Mouse (Mus musculus) midbrain, embryonic 14.5 days (tissue): ENCODE data around the gene Itgal. TPM values are rescaled to one million over a fixed set of nuclear protein-coding genes. Genes with fewer than 3 reads are reported as not detected.
A peak's percentile ranks its signal among the peaks of the same experiment; 100 is the strongest.

Source experiments
- ATAC-seq: fragments of 200-750 bp; cut with Nextera tagmentation; 2 replicates; pipeline ENCODE4 v1.8.0; 2017; ENCODE audit warnings: moderate number of reproducible peaks, moderate library complexity; ENCODE audit not compliant: low FRiP score, low TSS enrichment
- DNase-seq: peaks from one replicate; pipeline ENCODE4 v3.0.0-alpha.2; 2015
- H3K27ac ChIP-seq: fragments of 300-500 bp; sonication (generic); replicated peaks from 2 replicates; pipeline ENCODE4 v1.5.1; 2014; ENCODE audit warnings: mild to moderate bottlenecking, low read depth, low read length, moderate library complexity
- H3K27me3 ChIP-seq: fragments of 300-500 bp; sonication (generic); 2 replicates; pipeline ENCODE4 v1.6.1; 2014; ENCODE audit warnings: low read length, control low read depth, mixed read lengths; ENCODE audit not compliant: control insufficient read depth, insufficient read depth
- H3K36me3 ChIP-seq: fragments of 300-500 bp; sonication (generic); 2 replicates; pipeline ENCODE4 v1.6.1; 2014; ENCODE audit warnings: low read length, control low read depth; ENCODE audit not compliant: control insufficient read depth, insufficient read depth
- H3K4me1 ChIP-seq: fragments of 300-500 bp; sonication (generic); 2 replicates; pipeline ENCODE4 v1.6.1; 2014; ENCODE audit warnings: mild to moderate bottlenecking, antibody characterized with exemption, low read length, control low read depth; ENCODE audit not compliant: control insufficient read depth, insufficient read depth
- H3K4me2 ChIP-seq: fragments of 300-500 bp; sonication (generic); 2 replicates; pipeline ENCODE4 v1.6.1; 2014; ENCODE audit warnings: mild to moderate bottlenecking, low read length, moderate library complexity
- H3K4me3 ChIP-seq: fragments of 300-500 bp; sonication (generic); replicated peaks from 2 replicates; pipeline ENCODE4 v1.5.1; 2014; ENCODE audit warnings: low read depth, low read length
- H3K9ac ChIP-seq: fragments of 300-500 bp; sonication (generic); replicated peaks from 2 replicates; pipeline ENCODE4 v1.6.1; 2014; ENCODE audit warnings: mild to moderate bottlenecking, low read length, moderate library complexity
- H3K9me3 ChIP-seq: fragments of 300-500 bp; sonication (generic); 2 replicates; pipeline ENCODE4 v1.6.1; 2016; ENCODE audit warnings: low read length, control low read depth, mixed read lengths; ENCODE audit not compliant: control insufficient read depth
- WGBS: fragments of 180-500 bp; shearing (Covaris S2); extraction: QIAGEN DNeasy Blood & Tissue Kit; methylation state at CpG from one replicate; pipeline ENCODE4 v1.1.7; 2014; 5-methylcytosine and 5-hydroxymethylcytosine counted together
- polyA plus RNA-seq: library from polyadenylated mRNA; unstranded; fragments of >200 nt; fragmentation: Nextera tagmentation; extraction: Ambion mirVana; gene quantifications from 2 replicates; pipeline ENCODE4 v1.2.1, GENCODE M21; 2014

Itgal gene
- polyA plus RNA-seq, 1 experiment from 2014 or later = 0.39 TPM

- Histone ChIP-seq H3K4me1 (0 out of 2 replicates have a peak, but pooled peaks cover 3% of the 10 kb centered on the region), H3K4me2 (no peak overlapping the region), H3K4me3 (no peak overlapping the region), H3K36me3 (no peaks in the 10 kb centered on the region), H3K9ac (no peak overlapping the region), H3K27me3 (no peaks in the 10 kb centered on the region), H3K9me3 (no peaks in the 10 kb centered on the region), H3K27ac (no peak overlapping the region)
- no peak for ATAC-seq
- 70% methylated on average over 4 of the region's 4 CpGs for WGBS
- DNase-seq = no peak
Observed at GRCm38 (mm10) chr7:127321106-127321505, 25.0 kb downstream of the Itgal start.

DNA sequence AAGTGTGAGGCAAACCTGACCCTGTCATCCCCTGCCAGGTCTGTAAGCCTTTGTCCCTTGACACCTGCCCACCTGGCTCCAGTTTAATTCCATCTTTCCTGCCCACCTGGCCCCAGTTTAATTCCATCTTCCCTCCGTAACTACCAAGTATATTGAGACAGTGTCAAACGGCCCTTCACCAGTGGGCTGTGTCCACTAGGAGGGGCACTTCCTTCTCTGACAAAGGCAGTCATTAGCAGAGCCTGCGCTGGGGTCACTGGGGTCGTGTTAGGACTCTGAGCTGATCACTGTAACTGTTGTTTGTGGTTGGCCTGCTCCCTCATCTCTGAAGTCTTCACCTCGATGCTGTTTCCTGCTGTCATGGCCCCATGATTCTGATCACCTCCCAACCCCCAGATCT, 26.0 kb downstream of the Itgal start:
- 39% methylated on average over 5 of the region's 5 CpGs for WGBS
- ATAC-seq = no peak
- H3K27me3 ChIP-seq = no peaks in the 10 kb centered on the region
- 0 out of 2 replicates have a peak, but pooled peaks cover 4% of the 10 kb centered on the region for H3K4me1 ChIP-seq
- H3K9me3 ChIP-seq = no peaks in the 10 kb centered on the region
- no peak overlapping the region for H3K4me2 ChIP-seq
- H3K9ac ChIP-seq = no peak overlapping the region
- no peaks in the 10 kb centered on the region for H3K36me3 ChIP-seq
- H3K4me3 ChIP-seq = no peak overlapping the region
- peak; percentile 11 for DNase-seq
- no peak overlapping the region for H3K27ac ChIP-seq

DNA sequence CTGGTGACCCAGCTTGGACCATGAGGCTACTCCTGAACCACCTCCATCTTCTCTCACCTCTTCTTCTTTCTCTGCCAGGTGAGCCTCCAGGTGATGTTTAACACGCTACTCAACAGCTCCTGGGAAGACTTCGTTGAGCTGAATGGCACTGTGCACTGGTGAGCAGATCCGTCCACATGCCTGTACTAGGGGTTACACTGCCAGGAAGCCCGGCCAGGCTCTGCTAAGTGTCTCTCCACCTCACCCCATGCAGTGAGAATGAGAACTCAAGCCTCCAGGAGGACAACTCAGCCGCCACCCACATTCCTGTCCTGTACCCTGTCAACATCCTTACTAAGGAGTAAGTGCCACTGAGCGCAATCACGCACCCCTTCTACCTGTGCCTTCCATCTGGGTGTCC, 28.9 kb downstream of the Itgal start:
- 0 out of 2 replicates have a peak, but pooled peaks cover 4% of the 10 kb centered on the region for H3K4me1 ChIP-seq
- DNase-seq (no peak), ATAC-seq (no peak)
- H3K9me3 ChIP-seq = no peaks in the 10 kb centered on the region
- H3K4me2 ChIP-seq = no peak overlapping the region
- WGBS = 90% methylated on average over 7 of the region's 7 CpGs
- H3K9ac ChIP-seq = no peak overlapping the region
- no peaks in the 10 kb centered on the region for H3K36me3 ChIP-seq
- no peak overlapping the region for H3K27ac ChIP-seq
- no peaks in the 10 kb centered on the region for H3K27me3 ChIP-seq
- H3K4me3 ChIP-seq = no peak overlapping the region

GRCm38 (mm10) chr7:127325550-127325949, 29.5 kb downstream of the Itgal start:
- H3K9me3 ChIP-seq = no peaks in the 10 kb centered on the region
- H3K36me3 ChIP-seq = no peaks in the 10 kb centered on the region
- H3K4me2 ChIP-seq = no peak overlapping the region
- H3K27me3 ChIP-seq = no peaks in the 10 kb centered on the region
- DNase-seq (no peak), ATAC-seq (no peak)
- 87% methylated on average over 8 of the region's 8 CpGs for WGBS
- H3K27ac ChIP-seq = no peak overlapping the region
- no peak overlapping the region for H3K4me3 ChIP-seq
- H3K9ac ChIP-seq = no peak overlapping the region
- H3K4me1 ChIP-seq = 0 out of 2 replicates have a peak, but pooled peaks cover 4% of the 10 kb centered on the region

DNA sequence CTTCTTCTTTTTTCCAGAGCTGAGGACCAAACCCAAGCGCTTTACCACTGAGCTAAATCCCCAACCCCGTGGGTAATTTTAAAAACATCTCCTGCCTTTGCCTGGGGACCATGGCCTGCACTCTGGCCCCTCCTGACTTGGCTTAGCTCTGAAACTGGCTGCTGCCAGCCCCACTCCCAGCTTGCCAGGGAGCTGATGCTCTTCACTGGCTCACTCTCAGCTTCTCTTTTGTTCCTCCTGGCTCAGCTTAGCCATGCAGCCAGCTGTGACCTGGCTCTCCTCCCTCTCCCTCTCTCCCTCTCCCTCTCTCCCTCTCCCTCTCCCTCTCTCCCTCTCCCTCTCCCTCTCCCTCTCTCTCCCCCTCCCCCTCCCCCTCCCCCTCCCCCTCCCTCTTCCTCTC, 30.6 kb downstream of the Itgal start:
- Histone ChIP-seq H3K4me3 (no peak overlapping the region), H3K36me3 (no peaks in the 10 kb centered on the region), H3K4me2 (no peak overlapping the region), H3K4me1 (0 out of 2 replicates have a peak, but pooled peaks cover 4% of the 10 kb centered on the region), H3K27ac (no peak overlapping the region), H3K9me3 (no peaks in the 10 kb centered on the region), H3K27me3 (no peaks in the 10 kb centered on the region), H3K9ac (no peak overlapping the region)
- peak; percentile 67 for DNase-seq
- ATAC-seq = no peak
- WGBS = 8% methylated on average over 2 of the region's 2 CpGs

GRCm38 (mm10) chr7:127333240-127333639, 37.2 kb downstream of the Itgal start:
- Histone ChIP-seq H3K4me2 (no peak overlapping the region), H3K9ac (no peak overlapping the region), H3K27me3 (no peaks in the 10 kb centered on the region), H3K36me3 (no peaks in the 10 kb centered on the region), H3K9me3 (no peaks in the 10 kb centered on the region), H3K4me3 (no peak overlapping the region), H3K4me1 (no peaks in the 10 kb centered on the region), H3K27ac (no peak overlapping the region)
- 89% methylated on average over 6 of the region's 6 CpGs for WGBS
- ATAC-seq (no peak), DNase-seq (no peak)

DNA sequence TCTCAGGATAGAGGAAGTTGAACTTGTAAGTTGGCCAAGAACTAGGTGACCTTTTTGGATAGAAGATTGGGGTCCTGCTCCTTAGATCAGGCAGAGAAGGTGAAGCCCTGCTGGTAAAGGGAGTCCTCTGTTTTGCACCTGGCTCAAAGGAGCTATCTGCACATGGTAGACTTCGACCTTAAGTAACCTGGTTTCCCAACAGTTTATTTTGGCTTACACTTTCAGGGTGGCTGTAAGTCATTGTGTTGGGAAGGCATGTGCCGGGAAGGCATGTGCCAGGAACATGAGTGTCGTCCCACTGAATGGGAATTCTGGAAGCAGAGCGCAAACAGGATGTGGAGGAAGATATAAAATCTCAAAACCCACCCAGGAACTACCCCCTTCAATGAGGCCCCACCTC, 39.5 kb downstream of the Itgal start:
- ATAC-seq (no peak), DNase-seq (no peak)
- 91% methylated on average over 4 of the region's 4 CpGs for WGBS
- H3K4me3 ChIP-seq = no peak overlapping the region
- H3K27me3 ChIP-seq = no peaks in the 10 kb centered on the region
- no peaks in the 10 kb centered on the region for H3K36me3 ChIP-seq
- no peak overlapping the region for H3K4me2 ChIP-seq
- no peak overlapping the region for H3K27ac ChIP-seq
- no peak overlapping the region for H3K9ac ChIP-seq
- H3K4me1 ChIP-seq = no peaks in the 10 kb centered on the region
- no peaks in the 10 kb centered on the region for H3K9me3 ChIP-seq

DNA sequence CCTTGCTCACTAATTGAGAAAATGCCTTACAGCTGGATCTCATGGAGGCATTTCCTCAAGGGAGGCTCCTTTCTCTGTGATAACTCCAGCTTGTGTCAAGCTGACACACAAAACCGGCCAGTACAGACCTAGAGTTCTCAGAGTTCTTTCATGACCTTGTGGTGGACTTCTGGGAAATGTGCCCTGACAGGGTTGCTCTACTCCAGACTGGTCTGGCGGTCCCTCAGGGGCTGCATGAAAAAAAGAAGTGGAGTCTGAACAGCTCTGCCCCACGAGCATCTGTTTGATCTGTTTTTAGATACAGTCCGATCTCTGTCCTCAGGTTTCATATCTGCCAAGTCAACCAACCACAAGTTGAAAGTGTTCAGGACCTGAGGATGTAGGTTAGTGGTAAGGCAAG, 41.6 kb downstream of the Itgal start:
- ATAC-seq (no peak), DNase-seq (no peak)
- Histone ChIP-seq H3K27me3 (no peaks in the 10 kb centered on the region), H3K4me3 (no peak overlapping the region), H3K4me2 (no peak overlapping the region), H3K9ac (no peak overlapping the region), H3K36me3 (peaks cover 9% of the 10 kb centered on the region; the same call in 1 of the 2 replicates), H3K4me1 (no peaks in the 10 kb centered on the region), H3K27ac (no peak overlapping the region), H3K9me3 (no peaks in the 10 kb centered on the region)
- WGBS = 82% methylated on average over 4 of the region's 4 CpGs

DNA sequence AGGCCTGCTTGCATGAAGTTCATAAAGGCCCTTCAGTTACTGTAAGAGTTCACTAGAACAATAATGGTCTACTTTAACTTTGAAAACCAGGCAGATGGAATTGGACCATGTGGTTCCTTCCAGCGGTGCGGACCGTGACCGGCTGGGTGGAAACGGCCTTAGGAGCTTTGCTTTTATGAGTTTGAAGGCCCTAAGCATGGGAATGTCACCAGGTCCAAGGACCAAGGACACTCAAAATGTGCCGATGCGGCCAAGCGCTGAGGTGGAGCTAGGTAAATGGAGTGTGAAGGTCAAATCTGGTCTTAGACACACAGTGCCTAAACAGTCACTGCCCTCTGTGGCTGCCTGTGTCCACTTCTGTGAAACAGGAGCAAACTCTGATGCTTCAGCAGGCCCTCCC, 45.3 kb downstream of the Itgal start:
- 95% methylated on average over 8 of the region's 8 CpGs for WGBS
- DNase-seq (no peak), ATAC-seq (no peak)
- H3K4me1 ChIP-seq = peaks cover 10% of the 10 kb centered on the region
- 0 out of 2 replicates have a peak overlapping the region, but pooled peaks have one; percentile 20 for H3K9ac ChIP-seq
- no peaks in the 10 kb centered on the region for H3K9me3 ChIP-seq
- no peak overlapping the region for H3K27ac ChIP-seq
- no peak overlapping the region for H3K4me2 ChIP-seq
- no peaks in the 10 kb centered on the region for H3K27me3 ChIP-seq
- H3K4me3 ChIP-seq = no peak overlapping the region
- H3K36me3 ChIP-seq = peaks cover 24% of the 10 kb centered on the region
